Mouse (Mus musculus): ENCODE measurements around the gene Plekha5.

GRCm38 (mm10) chr6:140476981-140477380 is 53.1 kb downstream of the Plekha5 start:
- no peak for TF ChIP-seq CTCF (IDR thresholded peaks at IDR 0.05; ENCODE audit: control insufficient read depth, insufficient read depth, insufficient replicate concordance, low read depth, low read length)
- TF ChIP-seq POLR2A (IDR thresholded peaks at IDR 0.05; ENCODE audit: control insufficient read depth, low read depth, low read length), result no peak

Measured in testis, adult 2 months (tissue).